7 mouse cellular contexts compared by ENCODE assay signal in genomic region chr6:7120136-7120535, GRCm38 (mm10).
DNase-seq lines count a peak whose midpoint lies in the region; ATAC-seq lines count a peak whose summit lies in the region.

No protein-coding gene starts in this region.

- H3K4me2 ChIP-seq in midbrain, embryonic 12.5 days (replicated peaks), result no peak overlapping the region
- H3K4me2 ChIP-seq in midbrain, embryonic 16.5 days (ENCODE audit: low read length), result no peak overlapping the region
- H3K4me2 ChIP-seq in intestine, embryonic 16.5 days (ENCODE audit: low read depth, low read length), result no peak overlapping the region

- no peak overlapping the region for H3K27ac ChIP-seq in midbrain, embryonic 12.5 days (replicated peaks)
- no peak overlapping the region for H3K27ac ChIP-seq in midbrain, embryonic 16.5 days (ENCODE audit: low read length)
- no peak overlapping the region for H3K27ac ChIP-seq in intestine, embryonic 16.5 days (ENCODE audit: low read length)
- H3K27ac ChIP-seq in limb, embryonic 10.5 days, result no peak overlapping the region

- H3K9ac ChIP-seq in midbrain, embryonic 12.5 days (replicated peaks), result no peak overlapping the region
- H3K9ac ChIP-seq in midbrain, embryonic 16.5 days (ENCODE audit: low read depth, low read length), result no peak overlapping the region
- no peak overlapping the region for H3K9ac ChIP-seq in intestine, embryonic 16.5 days (ENCODE audit: low read depth, low read length)

- H3K9me3 ChIP-seq in midbrain, embryonic 12.5 days, result no peaks in the 10 kb centered on the region
- H3K9me3 ChIP-seq in midbrain, embryonic 16.5 days (replicated peaks; ENCODE audit: control insufficient read depth, low read length, poor library complexity, severe bottlenecking), result no peaks in the 10 kb centered on the region
- H3K9me3 ChIP-seq in intestine, embryonic 16.5 days (ENCODE audit: control insufficient read depth, low read length), result no peaks in the 10 kb centered on the region
- no peaks in the 10 kb centered on the region for H3K9me3 ChIP-seq in limb, embryonic 10.5 days (replicated peaks)

- H3K27me3 ChIP-seq in midbrain, embryonic 12.5 days, result no peaks in the 10 kb centered on the region
- H3K27me3 ChIP-seq in midbrain, embryonic 16.5 days (ENCODE audit: control insufficient read depth, insufficient read depth, low read depth, low read length), result no peaks in the 10 kb centered on the region
- H3K27me3 ChIP-seq in intestine, embryonic 16.5 days (replicated peaks; ENCODE audit: control insufficient read depth, insufficient read depth, low read length), result no peaks in the 10 kb centered on the region
- no peaks in the 10 kb centered on the region for H3K27me3 ChIP-seq in limb, embryonic 10.5 days (ENCODE audit: low read depth, poor library complexity, severe bottlenecking)
- no peaks in the 10 kb centered on the region for H3K27me3 ChIP-seq in splenic B cell, adult 2 months (ENCODE audit: control insufficient read depth, insufficient read depth, low read length, poor library complexity, severe bottlenecking)

- no peak overlapping the region for H3K4me3 ChIP-seq in midbrain, embryonic 12.5 days
- no peak overlapping the region for H3K4me3 ChIP-seq in midbrain, embryonic 16.5 days (ENCODE audit: low read depth, low read length)
- H3K4me3 ChIP-seq in intestine, embryonic 16.5 days (ENCODE audit: low read length), result no peak overlapping the region
- no peak overlapping the region for H3K4me3 ChIP-seq in limb, embryonic 10.5 days

- 0 out of 2 replicates have a peak, but pooled peaks have one; percentile 27 for ATAC-seq in midbrain, embryonic 12.5 days (ENCODE audit: low FRiP score, low read depth)
- ATAC-seq in midbrain, embryonic 16.5 days, result no peak
- ATAC-seq in intestine, embryonic 16.5 days, result peak; percentile 48

- 23% methylated on average over 4 of the region's 4 CpGs for WGBS in midbrain, embryonic 12.5 days
- 38% methylated on average over 4 of the region's 4 CpGs for WGBS in midbrain, embryonic 16.5 days
- 31% methylated on average over 4 of the region's 4 CpGs for WGBS in intestine, embryonic 16.5 days
- 32% methylated on average over 4 of the region's 4 CpGs for WGBS in limb, embryonic 10.5 days

- no peaks in the 10 kb centered on the region for H3K4me1 ChIP-seq in midbrain, embryonic 12.5 days
- H3K4me1 ChIP-seq in midbrain, embryonic 16.5 days (ENCODE audit: control insufficient read depth, insufficient read depth, low read length), result no peaks in the 10 kb centered on the region
- H3K4me1 ChIP-seq in intestine, embryonic 16.5 days (ENCODE audit: control insufficient read depth, insufficient read depth, low read length), result no peaks in the 10 kb centered on the region
- no peaks in the 10 kb centered on the region for H3K4me1 ChIP-seq in limb, embryonic 10.5 days

- DNase-seq in R1 (ENCODE audit: low read depth, low spot score), result peak; percentile 67
- DNase-seq in cerebellum, postnatal 10 days, result peak; percentile 54 to 55
- DNase-seq in limb, embryonic 10.5 days (ENCODE audit: low spot score), result peak; percentile 41
- DNase-seq in splenic B cell, adult 2 months (ENCODE audit: low read depth, low spot score), result peak; percentile 6

- H3K36me3 ChIP-seq in midbrain, embryonic 12.5 days, result no peaks in the 10 kb centered on the region
- no peaks in the 10 kb centered on the region for H3K36me3 ChIP-seq in midbrain, embryonic 16.5 days (ENCODE audit: control insufficient read depth, insufficient read depth, low read length)
- H3K36me3 ChIP-seq in intestine, embryonic 16.5 days (ENCODE audit: control insufficient read depth, insufficient read depth, low read length), result no peaks in the 10 kb centered on the region
- H3K36me3 ChIP-seq in limb, embryonic 10.5 days, result no peaks in the 10 kb centered on the region
- no peaks in the 10 kb centered on the region for H3K36me3 ChIP-seq in splenic B cell, adult 2 months (ENCODE audit: control insufficient read depth, insufficient read depth, low read length, poor library complexity, severe bottlenecking)

Comparison
In these comparisons a context has a peak if more than half of its experiments do, and no peak if none do; other contexts are left out.
1. DNase-seq: peak in every context shown above with its lines; median percentile 67 in R1; 54 in cerebellum, postnatal 10 days; 41 in limb, embryonic 10.5 days; 6 in splenic B cell, adult 2 months.